Mouse (Mus musculus) olfactory bulb, adult 2 months (tissue): Measurements from ENCODE around the gene Gm11011. TPM values are rescaled to one million over a fixed set of nuclear protein-coding genes. Genes with fewer than 3 reads are reported as not detected.
"Not testable (repeated sequence)": the region's sequence is repeated elsewhere in the genome, so short reads cannot be mapped to it uniquely, and the experiment has no call there.

ENCODE experiments used
- H3K27ac ChIP-seq: fragments of 200-500 bp; 2 replicates; pipeline ENCODE4 v1.5.1; 2012; ENCODE audit warnings: low read depth, low read length; ENCODE audit not compliant: insufficient read depth
- H3K4me1 ChIP-seq: fragments of 200-500 bp; 2 replicates; pipeline ENCODE4 v1.6.1; 2012; ENCODE audit warnings: low read length; ENCODE audit not compliant: control insufficient read depth, insufficient read depth
- H3K4me3 ChIP-seq: fragments of 200-500 bp; 2 replicates; pipeline ENCODE4 v1.5.1; 2012; ENCODE audit warnings: mild to moderate bottlenecking, low read depth, low read length, moderate library complexity; ENCODE audit not compliant: insufficient read depth
- CTCF ChIP-seq: fragments of 200-500 bp; IDR thresholded peaks from 2 replicates; pipeline ENCODE4 v1.5.1; 2012; ENCODE audit warnings: low read depth, mild to moderate bottlenecking, low read length, moderate library complexity; ENCODE audit not compliant: insufficient read depth
- POLR2A ChIP-seq: fragments of 200-500 bp; IDR thresholded peaks from 2 replicates; pipeline ENCODE4 v1.6.1; 2012; ENCODE audit warnings: mild to moderate bottlenecking, low read depth, low read length, moderate library complexity; ENCODE audit not compliant: insufficient read depth
- WGBS: fragments of 180-500 bp; shearing (Covaris S2); methylation state at CpG from one replicate; pipeline ENCODE4 v1.1.7; 2018; 5-methylcytosine and 5-hydroxymethylcytosine counted together
- polyA plus RNA-seq: library from polyadenylated mRNA; stranded (reverse); fragments of >200 nt; gene quantifications from 2 replicates; pipeline ENCODE4 v1.2.4, GENCODE M21; 2012; ENCODE audit warnings: low replicate concordance; ENCODE audit not compliant: missing spikeins, insufficient read depth, insufficient read length

Gm11011 gene
- not detected in 2 replicates for polyA plus RNA-seq

GRCm38 (mm10) chr2:169587645-169588044, at the start of gene Gm11011:
Gene Gm11011 (minus strand): TSS chr2:169587745.
- not testable (repeated sequence) for H3K4me1 ChIP-seq, H3K4me3 ChIP-seq, H3K27ac ChIP-seq

- no peak overlapping the region for H3K4me3 ChIP-seq
- H3K4me1 ChIP-seq: peaks cover 7% of the 10 kb centered on the region
- H3K27ac ChIP-seq: no peak overlapping the region
- TF ChIP-seq CTCF (no peak), POLR2A (no peak)
- 72% methylated on average over 4 of the region's 4 CpGs for WGBS
Observed at GRCm38 (mm10) chr2:169636414-169636813, 48.9 kb upstream of the Gm11011 start.

GRCm38 (mm10) chr2:169635428-169635827, 47.9 kb upstream of the Gm11011 start:
- Histone ChIP-seq H3K4me3 (no peak overlapping the region), H3K27ac (no peak overlapping the region), H3K4me1 (peaks cover 7% of the 10 kb centered on the region)
- 46% methylated on average over 7 of the region's 7 CpGs for WGBS
- TF ChIP-seq CTCF (no peak), POLR2A (no peak)

- Histone ChIP-seq H3K27ac (no peak overlapping the region), H3K4me1 (peaks cover 7% of the 10 kb centered on the region), H3K4me3 (peak overlapping the region; percentile 14)
- TF ChIP-seq POLR2A: no peak
- TF ChIP-seq CTCF: no peak
- WGBS: 41% methylated on average over 17 of the region's 17 CpGs
Observed at GRCm38 (mm10) chr2:169634619-169635382, 47.3 kb upstream of the Gm11011 start.

- no peak overlapping the region; the same call in 1 of the 2 replicates for H3K27ac ChIP-seq
- no peak for TF ChIP-seq POLR2A
- TF ChIP-seq CTCF: no peak
- peak overlapping the region; percentile 46 for H3K4me3 ChIP-seq
- H3K4me1 ChIP-seq: peaks cover 7% of the 10 kb centered on the region
- WGBS: 2% methylated on average over 38 of the region's 38 CpGs
Observed at GRCm38 (mm10) chr2:169633491-169634289, 46.1 kb upstream of the Gm11011 start.

GRCm38 (mm10) chr2:169632338-169633151, 45.0 kb upstream of the Gm11011 start, which contains the start of gene Tshz2:
Gene Tshz2 (plus strand): TSS chr2:169633013.
- 1% methylated on average over 22 of the region's 22 CpGs for whole genome bisulfite sequencing
- peaks cover 7% of the 10 kb centered on the region for H3K4me1 ChIP-seq
- H3K27ac ChIP-seq: no peak within 1 kb of the TSS; the same call in 1 of the 2 replicates

GRCm38 (mm10) chr2:169630070-169630469, 42.5 kb upstream of the Gm11011 start:
- peaks cover 7% of the 10 kb centered on the region for H3K4me1 ChIP-seq
- no peak overlapping the region for H3K27ac ChIP-seq
- 93% methylated on average over 3 of the region's 3 CpGs for WGBS
- H3K4me3 ChIP-seq: no peak overlapping the region
- TF ChIP-seq POLR2A (no peak), CTCF (no peak)

More at GRCm38 (mm10) chr2:169632338-169633151, 45.0 kb upstream of the Gm11011 start, which contains the start of gene Tshz2:
- peak within 1 kb of the TSS; percentile 46 for H3K4me3 ChIP-seq
- TF ChIP-seq POLR2A (no peak), CTCF (no peak)

- Histone ChIP-seq H3K27ac (no peak overlapping the region), H3K4me3 (no peak overlapping the region)
- 41% methylated on average over 15 of the region's 15 CpGs for WGBS
Observed at GRCm38 (mm10) chr2:169621201-169621710, 33.7 kb upstream of the Gm11011 start.

More at GRCm38 (mm10) chr2:169621201-169621710, 33.7 kb upstream of the Gm11011 start:
- TF ChIP-seq CTCF (no peak), POLR2A (no peak)
- peaks cover 4% of the 10 kb centered on the region; the same call in 1 of the 2 replicates for H3K4me1 ChIP-seq
